Mouse (Mus musculus) liver, postnatal 0 days (tissue): Measurements from ENCODE around the gene Ints4.

Source experiments
- CTCF ChIP-seq: sonication (generic); IDR thresholded peaks from 2 replicates; pipeline ENCODE4 v1.5.1; 2016; ENCODE audit warnings: antibody characterized with exemption, low read depth
- EP300 ChIP-seq: IDR thresholded peaks from 2 replicates; pipeline ENCODE4 v1.6.1; 2016; ENCODE audit warnings: antibody characterized with exemption, low read depth, mild to moderate bottlenecking

GRCm38 (mm10) chr7:97455577-97455976 is 25.2 kb upstream of the Ints4 start:
- TF ChIP-seq EP300, result no peak
- TF ChIP-seq CTCF, result no peak
